Mouse (Mus musculus) spleen, embryonic (tissue): ENCODE measurements around the gene Gm20388.

ENCODE experiments used
- CTCF ChIA-PET: fragments of 350-600 bp; sonication (Branson Sonifier 250); formaldehyde crosslinking; loops from one replicate; lab custom pipeline; 2022; lab: Charles Lee

The Gm20388 gene

GRCm38 (mm10) chr8:123275096-123275495, 3364.5 kb downstream of the Gm20388 start:
- CTCF ChIA-PET = no interaction called here

GRCm38 (mm10) chr8:123278445-123278844, 3367.8 kb downstream of the Gm20388 start:
- CTCF ChIA-PET = interaction anchor here (0.6 kb wide), 1 partner anchor 380 kb away, joined by 5 read pairs; no protein-coding TSS in a partner anchor

GRCm38 (mm10) chr8:123279828-123280227, 3369.2 kb downstream of the Gm20388 start:
- CTCF ChIA-PET = no interaction called here

- CTCF ChIA-PET = no interaction called here
Observed at GRCm38 (mm10) chr8:123280302-123281094, 3369.9 kb downstream of the Gm20388 start.

- CTCF ChIA-PET = interaction anchor here (0.7 kb wide), 1 partner anchor 80 kb away, joined by 3 read pairs; no protein-coding TSS in a partner anchor
Observed at GRCm38 (mm10) chr8:123282994-123283393, 3372.4 kb downstream of the Gm20388 start.

- CTCF ChIA-PET = no interaction called here
Observed at GRCm38 (mm10) chr8:123283991-123284390, 3373.3 kb downstream of the Gm20388 start.

- CTCF ChIA-PET = no interaction called here
Observed at GRCm38 (mm10) chr8:123284493-123284892, 3373.9 kb downstream of the Gm20388 start.

- CTCF ChIA-PET = no interaction called here
Observed at GRCm38 (mm10) chr8:123287362-123287761, 3376.7 kb downstream of the Gm20388 start.

- CTCF ChIA-PET = interaction anchor here (0.5 to 0.8 kb wide), 6 partner anchors 61 to 793 kb away, joined by 3 to 12 read pairs (median 6); no protein-coding TSS in a partner anchor
Observed at GRCm38 (mm10) chr8:123290166-123290565, 3379.5 kb downstream of the Gm20388 start.

GRCm38 (mm10) chr8:123290679-123291078, 3380.0 kb downstream of the Gm20388 start:
- CTCF ChIA-PET = interaction anchor here (0.5 to 0.7 kb wide), 3 partner anchors 61 to 743 kb away, joined by 3 to 6 read pairs (median 4); no protein-coding TSS in a partner anchor

- CTCF ChIA-PET = no interaction called here
Observed at GRCm38 (mm10) chr8:123291716-123292115, 3381.1 kb downstream of the Gm20388 start.

GRCm38 (mm10) chr8:123292281-123292680, 3381.6 kb downstream of the Gm20388 start:
- CTCF ChIA-PET = no interaction called here

GRCm38 (mm10) chr8:123292785-123293184, 3382.1 kb downstream of the Gm20388 start:
- CTCF ChIA-PET = no interaction called here

GRCm38 (mm10) chr8:123298301-123298700, 3387.7 kb downstream of the Gm20388 start:
- CTCF ChIA-PET = no interaction called here

GRCm38 (mm10) chr8:123308738-123309137, 3398.1 kb downstream of the Gm20388 start:
- CTCF ChIA-PET = no interaction called here

- CTCF ChIA-PET = interaction anchor here (0.7 kb wide), 1 partner anchor 408 kb away, joined by 3 read pairs; no protein-coding TSS in a partner anchor
Observed at GRCm38 (mm10) chr8:123317781-123318466, 3407.3 kb downstream of the Gm20388 start.

GRCm38 (mm10) chr8:123318467-123318911, 3407.8 kb downstream of the Gm20388 start, which contains the start of gene Fanca:
Gene Fanca, minus strand, starts transcription at chr8:123318576.
- CTCF ChIA-PET = interaction anchor here (0.5 to 0.7 kb wide), 2 partner anchors 408 to 642 kb away, joined by 3 to 7 read pairs; no protein-coding TSS in a partner anchor

- CTCF ChIA-PET = interaction anchor here (0.7 kb wide), 1 partner anchor 42 kb away, joined by 4 read pairs; no protein-coding TSS in a partner anchor
Observed at GRCm38 (mm10) chr8:123319522-123320164, 3409.0 kb downstream of the Gm20388 start.

GRCm38 (mm10) chr8:123328552-123328951, 3417.9 kb downstream of the Gm20388 start:
- CTCF ChIA-PET = interaction anchor here (0.6 kb wide), 1 partner anchor 97 kb away, joined by 3 read pairs; no protein-coding TSS in a partner anchor

- CTCF ChIA-PET = no interaction called here
Observed at GRCm38 (mm10) chr8:123329350-123329749, 3418.7 kb downstream of the Gm20388 start.

- CTCF ChIA-PET = no interaction called here
Observed at GRCm38 (mm10) chr8:123329961-123330360, 3419.3 kb downstream of the Gm20388 start.
